Mouse (Mus musculus) left cerebral cortex, postnatal 10 days (tissue): ENCODE measurements around the gene Rtbdn. TPM values are rescaled to one million over a fixed set of nuclear protein-coding genes. Genes with fewer than 3 reads are reported as not detected.
"Not testable (repeated sequence)": the region's sequence is repeated elsewhere in the genome, so short reads cannot be mapped to it uniquely, and the experiment has no call there.

Source experiments
- DNase-seq, 2 experiments: peaks; one replicate each; pipeline ENCODE4 v3.0.0; 2021 to 2022; ENCODE audit warnings: low spot score in 2 of 2, mixed read lengths in 1 of 2; ENCODE audit errors: extremely low spot score in 1 of 2
- intact Hi-C: fragments of 180-260 bp; cut with DNase I; formaldehyde crosslinking; loops from one replicate; pipeline ENCODE4 v1.15.1; 2025
- total RNA-seq, 2 experiments: library from RNA; stranded (reverse); gene quantifications; 2 replicates each; pipeline ENCODE4 v1.2.3; 2021

Gene Rtbdn
- total RNA-seq, result 1 to 10 TPM; 4.2 to 4.6 TPM

DNA sequence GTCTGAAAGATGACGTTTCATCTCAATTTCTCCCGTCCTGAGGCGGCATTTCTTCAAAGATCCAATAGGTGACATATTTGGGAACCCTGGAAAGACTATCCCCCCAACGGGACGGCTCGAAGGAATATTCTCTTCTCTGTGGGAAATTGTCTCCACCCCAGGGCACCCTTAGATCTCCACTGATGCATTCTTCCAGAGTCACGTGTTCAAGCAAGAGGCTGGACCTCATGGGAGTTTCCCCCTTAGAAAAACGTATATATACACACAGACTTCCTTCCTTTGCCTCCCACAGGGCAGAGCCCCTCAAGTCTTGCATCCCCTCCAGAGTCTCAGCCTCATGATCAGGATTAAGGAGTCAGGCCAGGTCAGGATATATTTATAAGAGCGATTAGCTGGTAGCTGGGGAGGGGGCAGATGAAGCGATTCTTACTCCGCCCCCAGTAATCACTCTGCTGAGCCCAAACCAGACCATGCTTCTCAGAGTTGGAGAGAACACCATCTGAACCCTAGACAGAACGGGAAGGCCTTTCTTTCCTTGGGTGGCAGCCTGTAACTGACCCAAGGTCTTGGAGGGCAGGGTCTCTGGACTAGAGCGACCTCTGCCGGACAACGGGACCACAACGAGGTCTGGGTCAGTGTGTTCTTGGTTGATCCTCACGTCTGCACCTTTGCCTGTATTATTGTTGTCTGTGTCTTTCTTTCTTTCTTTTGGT lies at the start of gene Rtbdn:
Rtbdn (plus strand) TSS at position 464 of the 713 bp plus-strand sequence.
- intact Hi-C loops, result no loop called here
- DNase-seq, result peak in 1 of 2 experiments; percentile 44

DNA sequence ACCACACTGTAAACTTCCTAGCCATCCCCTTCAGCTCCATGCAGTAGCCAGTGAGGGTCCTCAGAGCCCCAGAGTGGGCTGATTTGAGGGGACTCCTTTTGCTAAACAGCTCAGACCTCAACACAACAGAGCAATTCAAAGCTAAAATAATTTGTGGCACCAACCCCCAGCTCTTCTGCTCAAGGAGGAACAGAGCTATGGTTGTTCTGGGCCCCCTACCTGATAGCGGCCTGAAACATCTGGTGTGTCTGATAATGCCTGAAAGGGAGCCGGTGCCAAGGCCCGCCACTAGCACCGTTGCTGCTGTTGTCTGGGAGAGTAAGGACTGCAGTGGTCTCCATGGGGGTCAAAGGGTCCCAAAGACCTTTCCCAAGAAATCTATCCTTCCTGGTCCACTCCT lies 45.7 kb upstream of the Rtbdn start:
- DNase-seq, result no peak
- intact Hi-C loops, result loop anchor here (5.0 kb wide), 1 partner anchor 54 kb away; the partner anchor contains the start of gene Calr

DNA sequence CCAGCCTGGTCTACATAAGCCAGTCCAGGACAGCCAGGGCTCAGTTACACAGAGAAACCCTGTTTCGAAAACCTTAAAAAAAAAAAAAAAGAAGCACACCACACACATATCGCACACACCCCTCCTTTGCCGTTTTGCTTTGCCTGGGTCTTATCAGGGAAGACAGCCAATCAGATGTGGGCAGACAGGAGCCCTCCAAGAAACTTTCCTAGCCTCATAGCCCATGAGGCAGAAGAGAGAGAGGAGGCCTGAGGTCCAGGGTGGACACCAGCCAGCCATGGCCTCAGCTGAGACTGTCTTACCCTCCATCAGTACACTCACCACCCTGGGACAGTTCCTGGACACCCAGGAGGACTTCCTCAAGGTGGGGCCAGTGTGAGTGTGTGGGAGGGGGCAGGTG lies 45.0 kb upstream of the Rtbdn start, which contains the start of gene Klf1:
Klf1 (plus strand) TSS at position 177 of the 400 bp plus-strand sequence.
- intact Hi-C loops, result loop anchor here (5.0 kb wide), 1 partner anchor 54 kb away; the partner anchor contains the start of gene Calr

DNA sequence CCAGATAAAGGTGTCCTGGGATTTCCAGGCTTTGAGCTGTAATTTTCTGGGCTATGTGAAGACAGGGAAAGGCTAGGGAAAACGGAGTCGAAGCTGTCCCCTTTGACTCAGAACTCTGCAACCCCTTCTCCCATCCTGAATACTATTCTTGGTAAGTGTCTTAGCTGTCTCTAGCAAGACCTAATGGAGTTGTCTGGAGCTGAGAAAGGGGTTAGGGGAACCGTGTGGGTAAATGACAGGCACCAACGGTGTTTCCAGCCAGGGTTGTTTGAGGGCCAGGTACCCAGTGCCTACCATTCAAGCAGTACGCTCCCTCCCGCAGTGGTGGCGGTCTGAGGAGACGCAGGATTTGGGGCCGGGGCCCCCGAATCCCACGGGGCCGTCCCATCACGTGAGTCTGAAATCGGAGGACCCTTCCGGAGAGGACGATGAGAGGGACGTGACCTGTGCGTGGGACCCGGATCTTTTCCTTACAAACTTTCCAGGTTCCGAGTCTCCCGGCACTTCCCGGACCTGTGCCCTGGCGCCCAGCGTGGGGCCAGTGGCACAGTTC lies 44.3 kb upstream of the Rtbdn start:
- DNase-seq, result no peak
- intact Hi-C loops, result loop anchor here (5.0 kb wide), 1 partner anchor 55 kb away; the partner anchor contains the start of gene Calr

More for the DNA sequence above, 45.0 kb upstream of the Rtbdn start, which contains the start of gene Klf1:
- DNase-seq, result no peak

DNA sequence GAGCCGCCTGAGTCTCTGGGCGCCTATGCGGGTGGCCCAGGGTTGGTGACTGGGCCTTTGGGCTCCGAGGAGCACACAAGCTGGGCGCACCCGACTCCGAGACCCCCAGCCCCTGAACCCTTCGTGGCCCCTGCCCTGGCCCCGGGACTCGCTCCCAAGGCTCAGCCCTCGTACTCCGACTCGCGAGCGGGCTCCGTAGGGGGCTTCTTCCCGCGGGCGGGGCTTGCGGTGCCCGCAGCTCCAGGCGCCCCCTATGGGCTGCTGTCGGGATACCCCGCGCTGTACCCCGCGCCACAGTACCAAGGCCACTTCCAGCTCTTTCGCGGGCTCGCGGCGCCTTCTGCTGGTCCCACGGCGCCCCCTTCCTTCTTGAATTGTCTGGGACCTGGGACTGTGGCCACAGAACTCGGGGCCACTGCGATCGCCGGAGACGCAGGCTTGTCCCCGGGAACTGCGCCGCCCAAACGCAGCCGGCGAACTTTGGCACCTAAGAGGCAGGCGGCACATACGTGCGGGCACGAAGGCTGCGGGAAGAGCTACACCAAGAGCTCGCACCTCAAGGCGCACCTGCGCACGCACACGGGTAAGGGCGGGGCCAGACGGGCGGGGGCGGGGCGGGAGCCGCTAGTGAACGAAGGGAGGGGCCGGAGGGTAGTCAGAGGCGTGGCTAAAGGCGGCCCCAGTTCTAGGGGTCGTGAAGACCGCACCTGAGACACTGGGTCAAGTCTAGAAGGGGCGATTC lies 43.7 kb upstream of the Rtbdn start:
- intact Hi-C loops, result loop anchor here (5.0 kb wide), 1 partner anchor 56 kb away; the partner anchor contains the start of gene Calr
- peak; percentile 81 to 94 for DNase-seq

DNA sequence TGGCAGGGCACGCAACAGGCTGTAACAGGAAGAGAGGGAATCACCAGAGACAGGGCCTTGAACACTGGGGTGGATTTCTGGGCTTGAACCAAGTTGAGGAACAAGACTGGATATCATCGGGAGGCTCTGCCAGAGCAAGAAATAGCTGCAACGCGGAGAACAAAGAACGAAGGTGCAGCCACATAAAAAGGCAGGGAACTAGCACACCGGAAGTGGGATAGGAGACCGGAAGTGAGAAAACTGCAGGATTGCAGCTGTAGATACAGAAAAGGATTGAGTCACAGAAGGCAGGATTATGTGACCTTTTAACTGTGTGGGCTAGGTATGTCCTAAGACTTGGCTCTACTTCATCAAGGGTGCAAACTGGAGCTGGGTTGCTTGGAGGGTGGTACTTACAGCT lies 42.4 kb upstream of the Rtbdn start:
- intact Hi-C loops, result loop anchor here (5.0 kb wide), 1 partner anchor 57 kb away; the partner anchor contains the start of gene Calr
- no peak for DNase-seq

DNA sequence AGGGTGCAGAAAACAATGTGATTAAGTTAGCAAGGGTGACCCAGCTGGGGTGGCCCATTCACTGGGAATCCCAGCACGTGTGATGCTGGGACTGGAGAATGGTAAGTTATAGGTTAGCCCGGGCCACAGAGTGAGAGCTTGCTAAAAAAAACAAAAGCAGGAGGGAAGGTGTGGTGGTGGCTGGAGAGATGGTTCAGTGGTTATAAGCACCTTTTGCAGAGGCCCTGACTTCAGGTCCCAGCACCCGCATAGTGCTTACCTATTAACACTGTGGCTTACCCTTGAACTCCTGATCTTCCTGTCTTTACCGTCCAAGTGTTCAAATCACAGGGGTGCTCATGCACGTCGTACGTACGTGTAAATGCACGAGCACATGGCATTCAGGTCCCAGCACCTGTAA lies 39.8 kb upstream of the Rtbdn start:
- intact Hi-C loops, result no loop called here
- DNase-seq, result no peak

DNA sequence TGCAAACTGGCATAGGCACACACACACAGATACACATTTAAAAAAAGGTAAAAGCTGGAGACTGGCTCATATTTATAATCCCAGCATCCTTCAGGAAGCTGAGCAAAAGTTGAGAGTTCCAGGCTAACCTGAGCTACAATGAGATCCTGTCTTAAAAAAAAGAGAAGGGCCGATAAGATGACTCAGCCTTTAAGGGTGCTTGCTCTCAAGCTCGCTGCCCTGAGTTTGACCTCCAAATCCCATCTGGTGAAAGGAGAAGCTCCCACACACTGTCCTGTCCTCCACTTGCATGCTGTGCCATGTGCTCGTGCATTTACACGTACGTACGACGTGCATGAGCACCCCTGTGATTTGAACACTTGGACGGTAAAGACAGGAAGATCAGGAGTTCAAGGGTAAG lies 39.3 kb upstream of the Rtbdn start:
- no peak for DNase-seq
- intact Hi-C loops, result no loop called here

DNA sequence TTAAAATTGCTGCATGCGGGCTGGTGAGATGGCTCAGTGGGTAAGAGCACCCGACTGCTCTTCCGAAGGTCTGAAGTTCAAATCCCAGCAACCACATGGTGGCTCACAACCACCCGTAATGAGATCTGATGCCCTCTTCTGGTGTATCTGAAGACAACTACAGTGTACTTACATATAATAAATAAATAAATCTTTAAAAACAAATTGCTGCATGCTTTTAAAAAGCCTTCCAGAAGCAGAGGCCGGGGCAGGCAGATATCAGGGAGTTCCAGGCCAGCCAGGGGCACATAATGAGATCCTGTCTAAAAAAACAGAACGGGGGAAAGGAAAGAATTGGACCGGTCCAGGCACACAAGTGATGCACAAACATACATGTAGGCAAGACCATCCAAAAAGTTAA lies 38.8 kb upstream of the Rtbdn start:
- DNase-seq, intact Hi-C loops: not testable (repeated sequence)

DNA sequence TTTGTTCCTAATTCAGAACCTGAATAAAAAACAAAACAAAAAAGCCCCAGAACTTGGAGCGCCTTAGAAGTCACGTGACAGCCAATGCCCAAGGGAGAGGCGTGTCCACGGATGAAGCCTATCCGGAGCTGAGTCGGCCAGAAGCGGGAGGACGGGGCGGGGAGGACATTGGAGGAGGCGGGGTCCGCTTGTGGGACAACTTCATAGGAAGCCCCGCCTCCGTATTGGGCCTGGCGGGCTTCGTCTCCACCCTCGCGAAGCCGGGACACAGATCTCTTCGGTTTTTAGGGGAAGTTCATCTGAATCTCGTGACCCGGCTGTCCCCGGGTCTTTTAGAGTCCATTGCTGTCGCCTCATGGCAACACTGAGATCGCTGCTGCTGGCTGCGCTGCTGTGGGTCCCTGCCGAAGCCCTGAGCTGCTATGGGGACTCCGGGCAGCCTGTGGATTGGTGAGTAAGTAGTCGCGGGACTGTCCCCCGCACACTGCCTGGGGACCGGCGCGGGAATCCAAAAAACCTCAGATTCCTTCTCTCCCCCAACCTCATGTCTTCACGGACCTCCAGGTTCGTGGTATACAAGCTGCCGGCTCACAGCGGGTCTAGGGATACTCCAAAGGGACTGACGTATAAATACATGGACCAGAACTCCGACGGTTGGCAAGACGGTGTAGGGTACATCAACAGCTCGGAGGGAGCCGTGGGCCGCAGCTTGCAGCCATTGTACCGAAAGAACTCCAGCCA lies 38.2 kb upstream of the Rtbdn start, which contains the start of gene Dnase2a:
Dnase2a (plus strand) TSS at position 140 of the 741 bp plus-strand sequence.
- intact Hi-C loops, result no loop called here
- peak; percentile 82 to 98 for DNase-seq

DNA sequence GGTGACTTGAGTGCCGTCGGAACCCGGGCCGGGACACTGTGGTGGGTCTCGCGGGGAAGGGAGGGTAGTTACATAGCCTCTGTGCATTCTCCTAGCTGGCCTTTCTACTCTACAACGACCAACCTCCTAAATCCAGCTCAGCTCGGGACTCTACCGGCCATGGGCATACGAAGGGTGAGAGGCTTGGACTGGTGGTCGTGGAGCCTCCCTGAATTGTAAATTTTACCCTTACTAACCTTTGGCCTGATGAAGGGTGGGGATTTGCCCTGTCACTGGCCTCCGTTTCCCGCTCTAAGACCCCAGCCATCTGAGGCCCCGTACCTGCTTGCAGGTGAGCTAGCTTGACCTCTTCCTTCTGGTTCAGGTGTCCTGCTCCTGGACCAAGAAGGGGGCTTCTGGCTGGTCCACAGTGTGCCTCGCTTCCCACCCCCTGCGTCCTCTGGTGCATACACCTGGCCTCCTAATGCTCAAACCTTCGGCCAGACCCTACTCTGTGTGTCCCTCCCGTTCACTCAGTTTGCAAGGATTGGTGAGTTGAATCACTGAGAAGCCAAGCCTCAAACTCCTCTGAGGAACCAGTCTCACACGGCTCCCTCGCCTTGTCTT lies 37.5 kb upstream of the Rtbdn start:
- intact Hi-C loops, result no loop called here
- no peak for DNase-seq

DNA sequence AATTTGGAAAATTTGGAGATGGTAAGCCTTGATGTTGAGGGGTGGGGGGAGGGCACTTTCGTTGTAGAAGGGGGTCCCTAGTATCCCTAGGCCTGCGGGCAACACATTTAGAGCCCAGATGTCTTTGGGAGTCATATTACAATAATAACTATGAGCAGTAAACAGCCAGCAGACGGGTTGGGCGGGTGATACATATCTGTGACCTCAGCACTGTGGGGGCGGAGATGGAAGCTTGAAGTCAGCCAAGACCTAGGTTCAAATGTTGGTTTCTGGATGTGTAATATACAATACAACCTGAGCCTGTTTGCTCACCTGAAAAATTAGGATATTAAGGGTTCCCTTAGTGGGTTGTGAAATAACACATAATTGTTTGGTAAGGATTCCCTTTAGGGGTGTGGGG lies 36.8 kb upstream of the Rtbdn start:
- DNase-seq, result no peak
- intact Hi-C loops, result no loop called here

DNA sequence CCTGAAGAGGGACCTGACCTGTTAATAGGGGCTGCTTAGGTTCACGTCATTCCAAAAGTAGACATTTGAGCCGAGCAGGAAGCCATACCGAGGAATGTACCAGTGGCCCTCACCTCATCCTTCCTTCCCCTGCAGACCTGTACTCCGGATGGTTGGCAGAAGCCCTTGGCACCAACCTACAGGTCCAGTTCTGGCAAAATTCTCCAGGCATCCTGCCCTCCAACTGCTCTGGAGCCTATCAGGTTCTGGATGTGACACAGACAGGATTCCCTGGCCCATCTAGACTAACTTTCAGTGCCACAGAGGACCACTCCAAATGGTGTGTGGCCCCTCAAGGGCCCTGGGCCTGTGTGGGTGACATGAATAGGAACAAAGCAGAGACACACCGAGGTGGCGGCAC lies 36.2 kb upstream of the Rtbdn start:
- no peak for DNase-seq
- intact Hi-C loops, result no loop called here

DNA sequence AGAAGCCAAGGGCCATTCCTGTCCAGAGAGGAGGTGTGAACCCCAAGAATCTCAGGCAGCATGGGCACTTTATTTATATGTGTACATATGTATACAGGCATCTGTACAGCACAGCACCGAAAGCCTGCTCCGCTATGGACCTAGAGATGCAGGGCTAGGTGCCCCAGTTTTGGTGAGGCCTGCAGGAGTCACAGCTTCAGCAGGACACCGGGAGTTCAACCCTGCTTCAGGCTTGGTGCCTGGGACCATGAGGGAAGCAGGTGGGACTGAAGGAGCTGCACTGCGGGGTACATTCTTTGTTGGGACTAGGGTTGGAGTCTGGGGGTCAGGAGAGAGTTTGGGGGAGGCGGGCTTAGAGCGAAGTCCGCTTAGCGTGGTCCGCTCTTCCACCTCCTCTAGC lies 34.9 kb upstream of the Rtbdn start:
- intact Hi-C loops, result no loop called here
- no peak for DNase-seq

DNA sequence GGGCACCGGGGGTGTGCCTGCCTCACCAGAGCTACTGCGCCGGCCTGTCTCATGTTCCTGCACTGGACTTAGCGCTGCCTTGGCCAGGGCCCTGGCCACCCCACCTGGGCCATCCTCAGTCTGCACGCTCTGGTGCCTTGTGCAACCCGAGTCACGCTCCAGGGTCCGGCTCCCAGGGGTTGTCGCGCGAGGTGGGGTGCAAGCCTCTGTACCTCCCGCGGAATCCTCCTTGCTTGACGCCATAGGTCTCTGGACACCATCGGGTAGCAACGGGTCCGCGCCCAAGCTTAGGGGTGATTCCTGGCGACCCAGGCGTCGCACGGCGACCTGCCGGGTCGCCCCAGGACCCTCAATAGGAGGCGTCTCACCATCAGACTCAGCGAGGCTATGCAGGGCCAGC lies 34.4 kb upstream of the Rtbdn start:
- intact Hi-C loops, result no loop called here

DNA sequence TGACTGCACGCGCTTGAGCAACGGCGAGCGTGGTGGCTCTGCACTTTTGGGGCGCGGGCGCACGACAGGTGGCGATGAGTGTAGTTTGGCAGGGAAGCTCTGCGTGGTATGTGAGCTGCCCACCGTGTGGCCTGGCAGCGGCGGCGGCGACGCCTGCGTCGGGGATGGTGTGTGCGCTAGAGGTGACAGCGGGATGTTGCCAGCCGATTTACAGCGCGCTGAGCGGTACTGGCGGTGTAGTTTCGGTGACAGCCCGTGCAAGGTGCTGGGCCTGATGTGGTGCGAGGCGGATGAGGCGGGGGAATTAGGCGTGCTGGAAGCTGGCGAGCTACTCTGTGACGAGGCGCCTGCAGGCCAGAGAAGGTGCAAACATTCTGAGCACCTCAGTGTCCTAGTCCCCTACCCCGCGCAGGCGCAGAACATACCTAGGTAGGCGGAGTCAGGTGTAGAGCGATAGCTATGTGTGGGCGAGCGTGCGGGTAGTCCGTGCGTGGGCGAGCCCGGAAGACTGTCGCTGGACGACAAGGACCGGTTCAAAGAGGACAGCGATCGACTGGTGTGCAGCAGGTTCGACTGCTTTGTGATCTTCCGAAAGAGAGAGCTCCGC lies 33.8 kb upstream of the Rtbdn start:
- intact Hi-C loops, result no loop called here

More for the DNA sequence above, 34.4 kb upstream of the Rtbdn start:
- no peak for DNase-seq

DNA sequence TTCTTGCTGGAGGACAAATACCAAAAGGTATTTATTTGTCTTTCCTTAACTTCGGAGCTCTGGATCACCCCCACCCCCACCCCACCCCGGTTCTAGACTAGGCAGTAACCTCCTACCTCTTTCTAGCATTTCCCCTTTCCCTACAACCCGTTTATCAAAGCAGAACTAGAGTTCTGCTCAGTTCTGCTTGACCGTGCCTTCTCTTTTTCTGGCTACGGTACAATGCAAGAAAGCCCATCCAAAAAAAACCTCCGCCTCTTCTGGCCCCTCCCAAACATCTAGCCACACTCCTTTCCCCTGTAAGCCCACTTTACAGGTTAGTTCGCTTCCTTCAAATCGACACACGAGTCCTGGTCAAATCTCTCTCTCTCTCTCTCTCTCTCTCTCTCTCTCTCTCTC lies 33.3 kb upstream of the Rtbdn start:
- intact Hi-C loops, result no loop called here
- no peak for DNase-seq

More for the DNA sequence above, 33.8 kb upstream of the Rtbdn start:
- DNase-seq, result peak in 1 of 2 experiments; percentile 73

DNA sequence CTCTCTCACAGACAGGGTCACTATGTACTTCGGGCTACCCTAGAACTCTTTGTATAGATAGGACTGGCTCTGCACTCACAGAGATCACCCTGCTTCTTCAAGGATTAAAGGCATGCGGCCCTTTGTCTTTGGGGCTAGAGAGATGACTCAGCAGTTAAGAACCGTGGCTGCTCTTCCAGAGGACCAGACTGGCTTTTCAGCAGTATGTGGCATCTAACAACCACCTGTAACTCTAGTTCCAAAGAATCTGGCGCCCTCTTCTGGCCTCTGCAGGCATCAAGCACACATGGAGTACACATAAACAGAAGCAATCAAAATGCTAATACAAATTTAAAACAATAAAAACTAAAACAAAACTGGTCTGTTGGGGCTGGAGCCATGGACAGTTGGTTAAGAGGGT lies 32.8 kb upstream of the Rtbdn start:
- intact Hi-C loops, result no loop called here
- DNase-seq, result peak in 1 of 2 experiments; percentile 51
